Mouse (Mus musculus) MEL (cell line): ENCODE data around the gene Aqr. TPM values are rescaled to one million over a fixed set of nuclear protein-coding genes. Genes with fewer than 3 reads are reported as not detected.
"Not testable (repeated sequence)": the region's sequence is repeated elsewhere in the genome, so short reads cannot be mapped to it uniquely, and the experiment has no call there.

Experiments used
- DNase-seq: peaks from one replicate; pipeline ENCODE4 v3.0.0; 2011; ENCODE audit warnings: low read depth, low spot score
- H3K27ac ChIP-seq: 2 replicates; pipeline ENCODE4 v1.5.1; 2012; ENCODE audit warnings: low read depth, mild to moderate bottlenecking, control low read depth, low read length, moderate library complexity; ENCODE audit not compliant: control insufficient read depth
- H3K27me3 ChIP-seq, 2 experiments: fragments of 150-350 bp in 1 of 2; sonication (generic) in 1 of 2; 2 replicates each; pipeline ENCODE4 v1.6.1; 2012; ENCODE audit warnings: low read length in 2 of 2, mild to moderate bottlenecking in 2 of 2, improper control_type of control experiment in 1 of 2, moderate library complexity in 1 of 2; ENCODE audit not compliant: insufficient read depth in 2 of 2, control insufficient read depth in 1 of 2
- H3K36me3 ChIP-seq, 2 experiments: 2 replicates each; pipeline ENCODE4 v1.6.1; 2012 to 2014; ENCODE audit warnings: low read length in 2 of 2, improper control_type of control experiment in 1 of 2, inconsistent platforms in 1 of 2, mild to moderate bottlenecking in 1 of 2; ENCODE audit not compliant: insufficient read depth in 2 of 2, control insufficient read depth in 1 of 2
- H3K4me1 ChIP-seq, 2 experiments: fragments of 150-350 bp in 1 of 2; sonication (generic) in 1 of 2; 2 replicates each; pipeline ENCODE4 v1.6.1; 2012; ENCODE audit warnings: low read length in 2 of 2, improper control_type of control experiment in 1 of 2, mild to moderate bottlenecking in 1 of 2; ENCODE audit not compliant: insufficient read depth in 2 of 2, control insufficient read depth in 1 of 2
- H3K4me3 ChIP-seq, 2 experiments: fragments of 150-350 bp in 1 of 2; sonication (generic) in 1 of 2; 2 replicates each; pipeline ENCODE4 v1.5.1; 2012; ENCODE audit warnings: low read depth in 2 of 2, low read length in 2 of 2, mild to moderate bottlenecking in 2 of 2, moderate library complexity in 2 of 2, control low read depth in 1 of 2, improper control_type of control experiment in 1 of 2; ENCODE audit not compliant: control insufficient read depth in 1 of 2, insufficient read depth in 1 of 2
- H3K79me2 ChIP-seq: 2 replicates; pipeline ENCODE4 v1.6.1; 2012; ENCODE audit warnings: mild to moderate bottlenecking, low read length, moderate library complexity; ENCODE audit not compliant: control insufficient read depth, poor library complexity, insufficient read depth
- H3K9ac ChIP-seq: 2 replicates; pipeline ENCODE4 v1.6.1; 2012; ENCODE audit warnings: low read depth, mild to moderate bottlenecking, control low read depth, low read length, moderate library complexity; ENCODE audit not compliant: control insufficient read depth, poor library complexity, severe bottlenecking
- H3K9me3 ChIP-seq: fragments of 150-350 bp; sonication (generic); replicated peaks from 2 replicates; pipeline ENCODE4 v1.6.1; 2012; ENCODE audit warnings: mild to moderate bottlenecking, low read length, improper control_type of control experiment, moderate library complexity; ENCODE audit not compliant: insufficient read depth
- BHLHE40 ChIP-seq: IDR thresholded peaks from 2 replicates; pipeline ENCODE4 v1.6.1; 2012; ENCODE audit warnings: low read depth, mild to moderate bottlenecking, inconsistent platforms, low read length, improper control_type of control experiment, borderline replicate concordance
- CHD2 ChIP-seq: IDR thresholded peaks from 2 replicates; pipeline ENCODE4 v1.6.1; 2011; ENCODE audit warnings: low read length, improper control_type of control experiment
- CTCF ChIP-seq, 3 experiments: IDR thresholded peaks in 2 of 3; conservative IDR thresholded peaks in 1 of 3; 2 replicates each; pipeline ENCODE4 v1.5.1; 2011 to 2012; ENCODE audit warnings: low read length in 3 of 3, low read depth in 2 of 3, mild to moderate bottlenecking in 2 of 3, improper control_type of control experiment in 1 of 3, inconsistent platforms in 1 of 3, mixed read lengths in 1 of 3, moderate library complexity in 1 of 3; ENCODE audit not compliant: control insufficient read depth in 1 of 3, insufficient read depth in 1 of 3, poor library complexity in 1 of 3, severe bottlenecking in 1 of 3
- ELF1 ChIP-seq: IDR thresholded peaks from 2 replicates; pipeline ENCODE4 v1.6.1; 2014; ENCODE audit warnings: low read depth, mild to moderate bottlenecking, inconsistent platforms, low read length, improper control_type of control experiment, moderate library complexity
- EP300 ChIP-seq, 2 experiments: IDR thresholded peaks; 2 replicates each; pipeline ENCODE4 v1.6.1; 2011; ENCODE audit warnings: improper control_type of control experiment in 2 of 2, low read length in 2 of 2, low read depth in 1 of 2, mild to moderate bottlenecking in 1 of 2
- GATA1 ChIP-seq: IDR thresholded peaks from 2 replicates; pipeline ENCODE4 v1.6.1; 2011; ENCODE audit warnings: low read depth, low read length, improper control_type of control experiment
- MAX ChIP-seq: IDR thresholded peaks from 2 replicates; pipeline ENCODE4 v1.6.1; 2011; ENCODE audit warnings: low read length, improper control_type of control experiment
- MAZ ChIP-seq: IDR thresholded peaks from 2 replicates; pipeline ENCODE4 v1.6.1; 2012; ENCODE audit warnings: low read depth, mild to moderate bottlenecking, inconsistent platforms, low read length, improper control_type of control experiment
- MEF2A ChIP-seq: IDR thresholded peaks from 2 replicates; pipeline ENCODE4 v1.6.1; 2014; ENCODE audit warnings: low read depth, mild to moderate bottlenecking, inconsistent platforms, low read length, improper control_type of control experiment; ENCODE audit not compliant: poor library complexity, insufficient replicate concordance, severe bottlenecking; ENCODE audit errors: extremely low read depth
- MXI1 ChIP-seq: IDR thresholded peaks from 2 replicates; pipeline ENCODE4 v1.6.1; 2011; ENCODE audit warnings: mild to moderate bottlenecking, low read depth, low read length, improper control_type of control experiment
- MYB ChIP-seq: IDR thresholded peaks from 2 replicates; pipeline ENCODE4 v1.6.1; 2011; ENCODE audit warnings: mild to moderate bottlenecking, low read depth, low read length, improper control_type of control experiment
- MYC ChIP-seq: IDR thresholded peaks from 2 replicates; pipeline ENCODE4 v1.6.1; 2011; ENCODE audit warnings: low read depth, mild to moderate bottlenecking, low read length, improper control_type of control experiment, moderate library complexity
- NRF1 ChIP-seq: IDR thresholded peaks from 2 replicates; pipeline ENCODE4 v1.6.1; 2014; ENCODE audit warnings: low read depth, mild to moderate bottlenecking, inconsistent platforms, low read length, improper control_type of control experiment, moderate library complexity; ENCODE audit not compliant: poor library complexity, insufficient read depth, severe bottlenecking
- POLR2AphosphoS2 ChIP-seq: IDR thresholded peaks from 2 replicates; pipeline ENCODE4 v1.6.1; 2011; ENCODE audit warnings: low read length, improper control_type of control experiment
- POLR2AphosphoS5 ChIP-seq: IDR thresholded peaks from 2 replicates; pipeline ENCODE4 v1.6.1; 2012; ENCODE audit warnings: low read depth, borderline replicate concordance, mild to moderate bottlenecking, inconsistent platforms, low read length, moderate library complexity, mixed read lengths
- RAD21 ChIP-seq: IDR thresholded peaks from 2 replicates; pipeline ENCODE4 v1.6.1; 2011; ENCODE audit warnings: mild to moderate bottlenecking, low read depth, low read length, improper control_type of control experiment
- SIN3A ChIP-seq: IDR thresholded peaks from 2 replicates; pipeline ENCODE4 v1.6.1; 2012; ENCODE audit warnings: low read length, improper control_type of control experiment, inconsistent platforms
- ZNF384 ChIP-seq: IDR thresholded peaks from 2 replicates; pipeline ENCODE4 v1.6.1; 2012; ENCODE audit warnings: low read depth, mild to moderate bottlenecking, inconsistent platforms, low read length, improper control_type of control experiment
- polyA plus RNA-seq, 2 experiments: library from polyadenylated mRNA; stranded (reverse) in 1 of 2; unstranded in 1 of 2; fragments of >175 nt in 1 of 2; fragments of >200 nt in 1 of 2; gene quantifications; 2 replicates each; pipeline versions ENCODE4 v1.2.1 to v1.2.4; 2012; ENCODE audit warnings: low replicate concordance in 2 of 2, low read depth in 1 of 2; ENCODE audit not compliant: insufficient read length in 2 of 2, insufficient read depth in 1 of 2, missing spikeins in 1 of 2
- total RNA-seq: library from RNA; depleted of rRNA; stranded (reverse); fragments of 300-350 nt; gene quantifications from 2 replicates; pipeline ENCODE4 v1.2.3, GENCODE M21; 2012; rRNA removed

Aqr gene
- total RNA-seq (45.9 and 47.7 TPM in 2 replicates), polyA plus RNA-seq (100 to 1,000 TPM in 1 of 2 experiments, 10 to 100 TPM in 1; 69.1 to 143 TPM)

DNA sequence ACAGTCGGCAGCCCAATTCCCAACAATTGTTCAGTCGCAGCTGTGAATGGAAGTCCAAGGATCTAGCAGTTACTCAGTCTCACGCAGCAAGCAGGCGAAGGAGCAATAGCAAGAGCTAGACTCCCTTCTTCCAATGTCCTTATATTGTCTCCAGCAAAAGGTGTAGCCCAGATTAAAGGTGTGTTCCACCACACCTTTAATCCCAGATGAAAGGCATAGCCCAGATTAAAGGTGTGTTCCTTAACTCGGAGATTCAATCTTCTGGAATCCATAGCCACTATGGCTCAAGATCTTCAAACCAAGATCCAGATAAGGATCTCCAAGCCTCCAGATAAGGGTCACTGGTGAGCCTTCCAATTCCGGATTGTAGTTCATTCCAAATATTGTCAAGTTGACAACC is at the start of gene Aqr:
Gene Aqr, minus strand, starts transcription at position 101 of the 400 bp plus-strand sequence.
- H3K27ac ChIP-seq, result not testable (repeated sequence)

DNA sequence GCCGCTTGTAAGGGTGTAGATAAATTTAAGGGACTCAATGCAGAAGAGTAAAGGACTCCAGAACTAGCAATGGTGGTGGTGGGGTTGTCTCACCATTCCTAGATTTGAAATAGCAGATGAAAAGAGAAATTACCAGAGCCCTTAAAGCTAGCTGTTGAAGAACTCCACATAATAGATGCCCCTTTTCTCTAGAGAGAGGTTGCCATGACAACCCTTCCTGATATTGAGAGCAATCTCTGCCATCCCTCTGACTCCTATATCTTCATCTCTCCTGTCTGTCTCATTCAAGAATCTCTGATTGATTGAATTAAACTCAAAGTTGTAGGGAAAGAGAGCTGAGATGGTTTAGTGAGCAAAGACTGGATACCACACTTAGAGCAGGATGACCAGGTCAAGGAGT is 49.7 kb upstream of the Aqr start:
- DNase-seq, result no peak
- H3K4me1 ChIP-seq, result no peaks in the 10 kb centered on the region
- H3K36me3 ChIP-seq, result no peaks in the 10 kb centered on the region
- no peak overlapping the region for H3K9ac ChIP-seq
- no peak overlapping the region for H3K4me3 ChIP-seq
- H3K79me2 ChIP-seq, result no peaks in the 10 kb centered on the region
- no peak overlapping the region for H3K27ac ChIP-seq
- peaks cover 0 to 2% of the 10 kb centered on the region in 2 experiments; a peak in 1 of 4 replicates for H3K27me3 ChIP-seq
- H3K9me3 ChIP-seq, result no peaks in the 10 kb centered on the region
- TF ChIP-seq ELF1 (no peak), MAZ (no peak), MEF2A (no peak), GATA1 (no peak), RAD21 (no peak), CTCF (IDR thresholded peaks at IDR 0.05 in 2 of 3, conservative IDR thresholded peaks at IDR 0.05 in 1 of 3; ENCODE audit: control insufficient read depth in 1 of 3, insufficient read depth in 1 of 3, low read depth in 2 of 3, low read length in 3 of 3, poor library complexity in 1 of 3, severe bottlenecking in 1 of 3) (no peak), MYC (no peak), POLR2AphosphoS2 (no peak), ZNF384 (no peak), MYB (no peak), EP300 (IDR thresholded peaks at IDR 0.05; ENCODE audit: low read depth in 1 of 2, low read length in 2 of 2) (no peak), MXI1 (no peak), NRF1 (no peak), MAX (no peak), BHLHE40 (no peak), POLR2AphosphoS5 (no peak), CHD2 (no peak), SIN3A (no peak)

More for the DNA sequence above, at the start of gene Aqr:
- not testable (repeated sequence) for H3K27me3 ChIP-seq, H3K9me3 ChIP-seq, DNase-seq, H3K79me2 ChIP-seq, H3K36me3 ChIP-seq, H3K4me1 ChIP-seq, H3K9ac ChIP-seq, H3K4me3 ChIP-seq
